Mouse (Mus musculus) bone marrow, adult 2 months (tissue): ENCODE measurements at regions not wholly inside any gene's neighbourhood (a gene's known extent, or its start where the extent isn't known, plus 50 kb on each side); places are given as distances from the start of the nearest gene placed in this dataset.

ENCODE experiments used
- CTCF ChIP-seq: fragments of 200-500 bp; IDR thresholded peaks from 2 replicates; pipeline ENCODE4 v1.5.1; 2011; ENCODE audit warnings: low read length, control low read depth; ENCODE audit not compliant: control insufficient read depth, insufficient read depth
- POLR2A ChIP-seq: fragments of 200-500 bp; IDR thresholded peaks from 2 replicates; pipeline ENCODE4 v1.6.1; 2011; ENCODE audit warnings: low read depth, mild to moderate bottlenecking, control low read depth, low read length, borderline replicate concordance; ENCODE audit not compliant: control insufficient read depth

GRCm38 (mm10) chr11:64898758-64899586, 79.9 kb upstream of the Elac2 start:
- TF ChIP-seq POLR2A: no peak
- TF ChIP-seq CTCF: peak; percentile 82
